Mouse (Mus musculus): ENCODE results near the gene Plxnd1. TPM values are rescaled to one million over a fixed set of nuclear protein-coding genes. Genes with fewer than 3 reads are reported as not detected.
A peak's percentile ranks its signal among the peaks of the same experiment; 100 is the strongest.

Plxnd1 gene
- total RNA-seq, 2 experiments from 2014 or later: 167 to 181 TPM

DNA sequence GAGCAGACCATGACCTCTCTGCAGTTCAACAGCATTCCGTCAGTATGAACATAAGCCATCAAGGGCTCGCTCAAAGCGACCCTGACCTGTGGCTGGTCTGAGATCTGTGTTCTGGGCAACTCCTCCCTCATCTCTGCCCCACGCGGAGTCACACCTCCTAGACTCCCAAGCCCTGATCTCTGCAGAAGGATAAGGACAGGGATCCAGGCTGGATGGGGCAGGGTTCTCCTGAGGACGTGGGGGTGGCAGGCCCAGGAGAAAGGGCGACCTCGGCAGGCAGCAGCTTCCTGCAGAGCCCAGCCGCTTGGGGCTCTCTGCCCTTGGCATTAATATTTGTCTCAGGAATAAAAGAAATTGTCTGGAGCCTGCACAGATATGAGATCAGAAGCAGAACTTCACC is 9.2 kb downstream of the Plxnd1 start:
- no peak for DNase-seq
- intact Hi-C loops (cut with DNase I): no loop called here

DNA sequence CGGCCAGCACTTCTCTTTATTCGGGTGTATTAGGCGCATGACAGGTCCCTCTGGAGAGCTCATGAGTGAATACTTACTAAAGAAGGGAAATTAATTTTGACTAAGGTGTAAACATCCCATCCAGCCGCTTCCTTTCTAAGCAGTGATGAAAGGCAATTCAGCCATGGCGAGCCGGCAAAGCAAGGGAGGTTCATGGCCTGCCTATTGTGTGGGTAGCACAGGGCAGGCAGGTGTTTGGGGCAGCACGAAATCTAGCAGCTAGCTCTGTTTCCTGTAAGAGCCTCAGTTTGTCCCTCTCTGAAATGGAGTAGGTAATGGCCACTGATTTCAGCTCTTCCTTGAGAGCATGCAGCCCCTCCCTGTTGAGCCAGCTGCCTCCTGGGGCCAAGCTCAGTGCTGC is 10.2 kb downstream of the Plxnd1 start:
- no peak for DNase-seq
- intact Hi-C loops (cut with DNase I): loop anchor here (5.0 kb wide), 1 partner anchor 82 kb away; no protein-coding TSS in a partner anchor

GRCm38 (mm10) chr6:115983306-115984038 is 11.3 kb downstream of the Plxnd1 start:
- DNase-seq: no peak
- intact Hi-C loops (cut with DNase I): loop anchor here (5.0 kb wide), 1 partner anchor 81 kb away; no protein-coding TSS in a partner anchor

DNA sequence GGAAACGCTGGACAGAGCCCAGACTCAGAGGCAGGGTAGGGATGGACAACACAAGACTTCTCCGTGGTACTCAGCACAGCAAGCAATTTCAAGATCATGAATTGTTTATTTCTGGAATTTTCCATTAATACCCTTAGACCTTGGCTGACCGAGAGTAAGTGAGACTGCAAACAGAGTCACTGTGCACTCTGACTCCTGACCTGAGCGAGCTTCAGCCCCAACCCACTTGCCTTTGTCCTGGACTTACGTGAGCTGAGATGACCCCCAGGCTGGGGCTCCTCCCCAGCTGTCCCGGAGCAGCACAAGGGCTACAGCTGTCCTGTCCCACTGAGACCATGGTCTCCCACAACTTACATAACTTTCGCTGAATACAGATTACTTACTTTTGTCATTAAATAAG is 11.9 kb downstream of the Plxnd1 start:
- DNase-seq: no peak
- intact Hi-C loops (cut with DNase I): loop anchor here (5.0 kb wide), 1 partner anchor 81 kb away; no protein-coding TSS in a partner anchor

- intact Hi-C loops (cut with DNase I): no loop called here
These were observed 16.2 kb downstream of the Plxnd1 start for GRCm38 (mm10) chr6:115978596-115978995.

GRCm38 (mm10) chr6:115977810-115978209 is 17.0 kb downstream of the Plxnd1 start:
- DNase-seq: no peak
- intact Hi-C loops (cut with DNase I): no loop called here

More at GRCm38 (mm10) chr6:115978596-115978995, 16.2 kb downstream of the Plxnd1 start:
- DNase-seq: no peak

- intact Hi-C loops (cut with DNase I): no loop called here
- no peak for DNase-seq
These were observed 19.2 kb downstream of the Plxnd1 start for GRCm38 (mm10) chr6:115975606-115976005.

DNA sequence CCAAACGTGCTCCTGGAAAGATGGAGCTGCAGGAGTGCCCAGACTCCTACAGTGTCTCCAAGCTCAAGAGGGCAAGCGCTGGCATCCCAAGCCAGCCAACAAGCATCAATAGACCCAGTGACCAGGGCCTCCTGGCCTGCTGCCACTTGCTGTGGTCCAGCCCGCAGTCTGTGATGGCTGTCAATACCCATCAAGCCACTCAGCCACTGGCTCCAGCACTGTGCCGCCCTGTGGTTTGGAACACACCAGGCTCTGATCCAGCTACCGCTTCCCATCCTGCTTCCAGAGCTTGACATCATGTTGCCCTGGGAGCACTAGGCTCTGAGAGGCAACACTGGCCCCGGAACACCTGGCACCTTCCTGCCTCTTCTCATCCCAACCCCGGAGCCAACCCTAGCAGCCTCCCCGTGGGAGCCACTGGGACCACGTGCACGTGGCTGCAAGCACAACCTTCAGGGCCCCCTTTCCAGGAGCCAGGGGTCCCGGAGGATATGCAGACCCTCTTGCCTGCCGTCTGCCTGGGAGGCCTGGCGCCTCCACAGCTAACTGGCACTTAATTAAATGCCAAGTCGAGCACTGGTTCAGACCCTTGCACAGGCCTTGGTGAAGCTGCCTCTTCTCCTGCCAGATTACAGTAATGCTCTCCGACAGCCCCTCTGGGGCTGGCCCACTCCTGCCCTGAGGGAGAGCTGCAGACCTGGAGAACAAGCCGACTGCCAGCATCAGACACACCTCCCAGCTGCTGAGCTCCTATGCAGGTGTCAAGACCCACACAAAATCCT is 20.7 kb downstream of the Plxnd1 start:
- intact Hi-C loops (cut with DNase I): no loop called here

GRCm38 (mm10) chr6:115973139-115973875 is 21.5 kb downstream of the Plxnd1 start:
- intact Hi-C loops (cut with DNase I): no loop called here

More for the DNA sequence above, 20.7 kb downstream of the Plxnd1 start:
- peak; percentile 80 for DNase-seq

DNA sequence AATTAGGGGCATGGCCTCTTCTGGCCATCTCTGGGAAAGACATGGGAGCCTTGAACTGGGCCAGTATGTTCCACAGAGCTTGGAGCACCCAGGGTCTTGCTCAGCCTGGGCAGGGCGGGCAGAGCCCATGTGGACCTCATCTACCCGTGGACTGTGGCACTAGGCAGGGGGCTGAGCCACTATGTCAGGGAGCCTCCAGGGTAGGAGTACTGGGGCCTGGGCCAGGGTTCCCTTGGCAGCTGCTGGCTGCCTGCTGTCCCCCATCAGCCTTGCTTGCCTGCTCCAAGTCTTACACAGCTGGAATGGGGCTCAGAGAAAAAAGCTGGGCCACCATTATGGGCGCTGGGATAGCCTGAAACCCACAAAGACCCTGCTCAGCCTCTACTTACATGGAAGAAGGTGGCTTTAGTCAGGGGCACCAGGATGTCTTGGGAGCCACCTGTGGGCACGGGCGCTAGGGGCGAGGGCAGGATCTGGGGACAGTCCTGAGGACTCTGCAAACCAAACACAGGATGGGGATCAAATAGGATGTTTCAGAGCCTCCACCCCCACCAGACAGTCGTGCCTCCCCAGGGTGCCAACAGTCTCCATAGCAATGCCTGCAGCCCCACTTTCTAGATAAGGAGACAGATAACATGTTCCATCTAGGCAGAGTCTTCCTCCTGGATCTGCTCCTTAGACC is 22.6 kb downstream of the Plxnd1 start:
- no peak for DNase-seq
- intact Hi-C loops (cut with DNase I): no loop called here

More at GRCm38 (mm10) chr6:115973139-115973875, 21.5 kb downstream of the Plxnd1 start:
- no peak for DNase-seq

- DNase-seq: peak; percentile 68
- intact Hi-C loops (cut with DNase I): no loop called here
These were observed 23.3 kb downstream of the Plxnd1 start for GRCm38 (mm10) chr6:115971273-115972060.

DNA sequence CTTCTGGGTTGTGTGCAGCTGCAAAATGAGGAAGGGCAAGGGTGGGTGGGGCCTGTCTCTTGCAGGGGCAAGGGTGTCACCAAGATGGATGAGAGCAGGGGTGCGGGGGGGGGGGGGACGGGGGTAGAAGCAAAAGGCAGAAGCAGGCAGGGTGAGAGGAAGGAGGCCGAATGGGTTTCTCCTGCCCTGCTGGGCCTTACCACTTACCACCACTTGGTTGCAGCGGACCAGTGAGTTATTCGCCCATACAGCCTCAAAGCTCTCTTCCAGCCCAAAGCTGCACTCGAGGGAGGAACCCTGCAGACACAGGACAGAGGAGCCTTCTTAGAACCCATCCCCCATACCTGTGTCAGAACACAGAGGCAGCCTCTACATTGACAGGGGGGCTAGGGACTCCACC is 24.9 kb downstream of the Plxnd1 start:
- DNase-seq: no peak
- intact Hi-C loops (cut with DNase I): no loop called here

- intact Hi-C loops (cut with DNase I): no loop called here
These were observed 25.7 kb downstream of the Plxnd1 start for GRCm38 (mm10) chr6:115969103-115969502.

GRCm38 (mm10) chr6:115968700-115969099 is 26.1 kb downstream of the Plxnd1 start:
- intact Hi-C loops (cut with DNase I): no loop called here
- peak; percentile 66 for DNase-seq

More at GRCm38 (mm10) chr6:115969103-115969502, 25.7 kb downstream of the Plxnd1 start:
- DNase-seq: no peak

DNA sequence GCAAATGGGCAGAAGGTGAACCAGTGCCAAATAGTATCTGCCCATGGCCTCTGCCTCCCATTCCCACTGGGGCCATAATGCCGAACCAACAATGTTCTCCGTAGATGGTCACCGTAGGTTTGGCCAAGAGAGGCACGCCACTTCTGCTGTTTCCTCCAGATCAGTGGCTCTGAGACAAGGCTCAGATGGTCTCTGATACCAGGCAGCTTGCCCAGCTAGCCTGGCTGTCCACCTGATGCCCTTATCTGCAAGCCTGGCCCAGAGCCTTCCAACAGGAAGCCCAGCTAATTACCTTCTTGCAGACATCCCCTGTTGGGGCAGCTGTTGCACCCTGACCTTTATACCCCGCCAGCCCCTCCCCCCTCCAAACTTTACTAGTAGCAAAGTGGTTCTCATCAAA is 26.7 kb downstream of the Plxnd1 start:
- peak; percentile 80 for DNase-seq
- intact Hi-C loops (cut with DNase I): no loop called here

DNA sequence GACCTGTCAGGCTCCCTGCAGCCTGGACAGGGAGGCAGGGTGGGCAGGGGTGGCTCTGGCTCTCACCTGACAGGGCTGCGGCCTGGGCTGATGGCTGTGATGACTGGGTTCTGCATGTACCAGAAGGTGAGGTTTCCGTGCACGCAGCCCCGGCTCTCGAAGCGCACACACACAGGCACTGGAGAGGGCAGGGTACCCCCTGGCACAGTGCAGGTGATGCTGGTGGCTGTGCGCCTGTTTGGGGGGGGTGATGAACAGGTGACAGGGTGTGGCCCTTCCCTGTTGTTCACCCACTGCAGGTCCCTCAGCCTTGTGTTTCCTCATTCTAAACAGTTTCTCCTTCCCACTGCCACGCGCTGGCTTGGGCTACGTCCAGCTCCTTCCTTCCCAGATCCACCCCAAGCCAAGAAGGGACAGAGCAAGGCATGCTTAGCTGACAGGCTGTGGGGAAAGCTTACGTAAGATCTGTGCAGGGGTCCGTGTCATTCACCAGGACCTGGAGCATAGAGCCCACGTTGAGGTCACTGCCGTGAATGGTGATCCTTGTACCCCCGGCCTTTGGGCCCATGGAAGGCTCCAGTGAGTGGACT is 27.4 kb downstream of the Plxnd1 start:
- DNase-seq: no peak

DNA sequence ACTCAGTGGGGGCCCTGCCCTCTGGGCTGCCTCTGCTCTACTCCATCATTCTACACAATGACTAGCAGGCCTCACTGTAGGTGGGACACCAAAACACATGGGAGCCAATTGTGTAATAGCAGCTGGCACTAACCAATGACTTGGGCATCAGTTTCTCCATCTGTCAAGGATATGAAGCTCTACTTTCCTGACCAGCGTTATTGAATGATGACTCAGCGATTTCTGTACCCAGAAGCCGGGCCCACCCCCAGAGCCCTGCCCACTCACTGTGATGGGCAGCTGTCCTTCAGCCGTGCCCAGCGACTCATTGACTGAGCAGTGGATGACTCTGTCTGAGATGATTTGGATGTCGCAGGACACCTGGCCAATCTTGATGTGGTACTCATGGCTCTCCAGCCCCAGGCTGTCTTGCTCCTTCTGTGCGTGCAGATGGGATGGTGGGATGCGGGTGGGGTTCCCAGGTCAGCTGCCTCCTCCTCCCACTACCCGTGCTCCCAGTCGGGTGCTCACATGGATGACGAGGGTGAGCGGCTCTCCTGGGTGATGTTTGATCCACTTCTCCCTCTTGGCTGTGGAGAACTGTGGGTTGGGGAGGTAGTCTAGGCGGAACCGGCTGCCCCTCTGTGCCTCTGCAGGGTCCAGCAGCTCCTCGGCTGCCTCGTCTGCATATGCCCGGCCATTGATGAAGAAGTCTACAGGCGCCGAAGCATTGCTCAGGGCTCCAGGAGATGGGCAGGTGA is 28.4 kb downstream of the Plxnd1 start:
- intact Hi-C loops (cut with DNase I): no loop called here
- DNase-seq: no peak

More for the DNA sequence above, 27.4 kb downstream of the Plxnd1 start:
- intact Hi-C loops (cut with DNase I): no loop called here

DNA sequence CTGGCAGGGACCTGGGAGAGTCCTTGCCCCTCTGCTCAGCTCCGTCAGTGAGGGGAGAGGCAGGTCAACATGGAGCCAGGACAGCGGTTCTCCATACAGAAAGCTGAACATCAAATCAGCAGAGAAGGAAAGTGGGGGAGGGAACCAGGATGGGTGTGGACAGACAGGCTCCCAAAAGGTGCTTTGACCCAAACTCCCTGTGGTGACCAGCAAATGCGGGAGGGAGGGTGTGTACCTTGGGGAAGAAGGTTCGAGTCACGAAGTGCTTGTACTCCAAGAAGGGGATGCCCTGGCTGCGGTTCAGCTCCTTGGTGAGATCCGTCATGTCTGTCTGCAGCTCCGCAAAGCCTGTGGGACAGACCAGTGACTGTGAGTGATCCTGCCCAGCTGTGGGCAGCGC is 31.1 kb downstream of the Plxnd1 start:
- DNase-seq: no peak
- intact Hi-C loops (cut with DNase I): no loop called here
